Mouse (Mus musculus) B cell, adult 2 months (primary cell): ENCODE results near the gene Esrrg.

Source experiments
- DNase-seq, 2 experiments: peaks; one replicate each; pipeline ENCODE4 v3.0.0; 2022

The Esrrg gene

DNA sequence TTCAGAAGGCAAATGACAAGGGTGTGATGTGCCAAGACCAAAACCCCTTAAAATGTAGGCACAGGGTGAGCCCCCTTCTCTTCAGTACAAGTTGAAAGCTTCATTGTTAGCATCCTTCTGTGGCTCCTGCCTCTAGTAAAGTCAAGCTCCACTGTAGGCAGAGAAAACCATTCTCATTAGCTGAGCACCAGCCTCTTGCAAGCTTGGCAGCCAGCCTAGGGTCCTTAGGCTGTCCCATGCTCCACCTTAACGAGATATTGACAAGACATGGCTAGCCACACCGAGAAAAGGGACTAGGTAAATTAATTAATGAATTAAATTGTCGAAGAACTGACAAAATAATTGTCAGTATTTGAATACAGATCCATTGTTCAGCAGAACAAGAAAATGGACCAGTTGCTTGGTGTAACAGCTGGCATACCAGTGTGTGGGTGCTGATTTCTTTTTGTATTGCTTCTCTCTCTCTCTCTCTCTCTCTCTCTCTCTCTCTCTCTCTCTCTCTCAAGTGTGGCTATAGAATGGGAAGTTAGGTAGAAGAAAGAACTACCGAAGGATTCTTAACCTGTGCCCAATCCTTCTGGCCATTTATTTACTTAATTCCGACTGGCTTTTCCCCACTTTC, 311.7 kb downstream of the Esrrg start:
- no peak for DNase-seq

DNA sequence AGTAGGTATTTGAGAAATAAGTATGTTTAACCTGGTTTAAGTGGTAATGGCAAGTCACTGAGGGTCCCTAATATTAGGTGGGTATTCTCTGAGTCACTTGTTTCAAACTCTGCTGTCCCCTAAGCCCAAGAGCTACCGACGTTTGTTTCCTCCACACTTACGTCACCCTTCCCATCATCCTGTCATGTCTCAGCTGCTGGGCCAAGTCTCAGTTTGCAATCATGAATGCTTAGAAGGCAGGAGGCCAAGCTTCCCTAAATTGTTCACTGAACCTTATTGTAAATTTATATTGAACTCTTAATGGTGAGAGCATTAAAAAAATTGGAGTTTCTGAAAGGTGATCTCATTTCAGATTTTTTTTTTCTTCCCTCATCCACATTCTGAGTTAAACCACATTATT, 322.6 kb downstream of the Esrrg start:
- no peak for DNase-seq

DNA sequence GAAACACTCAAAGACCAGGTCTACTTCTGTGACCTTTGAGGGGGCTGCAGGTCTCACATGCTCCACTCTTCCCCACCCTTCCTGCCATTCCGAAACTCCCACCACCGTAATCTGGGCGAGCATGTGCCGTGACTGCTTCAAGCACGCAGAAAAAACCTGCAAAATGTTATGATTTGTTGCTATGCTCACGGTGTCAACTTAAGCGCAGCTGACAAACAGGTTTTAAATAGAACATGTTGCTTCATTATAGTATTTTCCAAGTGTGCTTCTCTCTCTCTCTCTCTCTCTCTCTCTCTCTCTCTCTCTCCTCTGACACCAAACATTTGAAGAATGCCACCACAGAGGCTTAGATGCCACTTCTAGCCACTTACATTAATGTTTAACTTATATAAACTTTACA, 330.1 kb downstream of the Esrrg start:
- no peak for DNase-seq

DNA sequence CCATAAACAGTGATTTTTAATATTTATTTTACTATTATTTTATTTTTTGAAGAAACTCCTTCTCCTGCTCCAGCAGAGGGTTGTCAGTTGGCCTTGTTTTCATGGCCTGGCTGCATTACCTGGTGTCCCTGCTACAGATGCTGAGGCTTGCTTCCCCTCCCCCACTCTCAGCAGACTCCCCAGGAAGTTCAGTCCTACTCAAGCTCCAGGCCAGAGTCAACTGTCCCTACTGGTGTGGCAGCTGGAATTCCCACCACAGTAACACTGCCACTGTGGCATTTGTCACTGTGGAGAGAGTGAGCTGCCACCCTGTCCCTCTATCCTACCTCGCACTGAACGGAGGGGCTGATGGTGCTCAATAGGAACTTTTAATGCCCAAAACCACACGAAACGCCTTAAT, 330.5 kb downstream of the Esrrg start:
- DNase-seq, result no peak

DNA sequence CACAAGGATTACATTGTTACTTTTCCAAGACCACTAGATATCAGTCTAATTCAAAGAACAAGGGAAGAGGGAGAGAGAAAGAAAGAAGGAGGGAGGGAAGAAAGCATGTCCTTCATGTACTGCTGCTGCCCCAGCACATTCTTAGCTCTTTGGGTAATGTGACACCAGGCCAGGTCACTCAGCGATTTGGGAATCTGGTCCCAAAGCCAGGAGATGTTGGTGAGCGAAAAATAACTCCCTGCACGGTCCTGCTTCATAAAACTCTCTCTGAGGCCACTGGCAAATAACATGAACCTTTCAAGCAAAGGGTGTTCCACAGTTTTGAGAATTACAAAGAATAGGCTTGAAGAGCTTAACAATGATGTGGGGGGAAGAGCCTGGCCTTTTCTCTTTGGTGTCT, 342.9 kb downstream of the Esrrg start:
- no peak for DNase-seq

DNA sequence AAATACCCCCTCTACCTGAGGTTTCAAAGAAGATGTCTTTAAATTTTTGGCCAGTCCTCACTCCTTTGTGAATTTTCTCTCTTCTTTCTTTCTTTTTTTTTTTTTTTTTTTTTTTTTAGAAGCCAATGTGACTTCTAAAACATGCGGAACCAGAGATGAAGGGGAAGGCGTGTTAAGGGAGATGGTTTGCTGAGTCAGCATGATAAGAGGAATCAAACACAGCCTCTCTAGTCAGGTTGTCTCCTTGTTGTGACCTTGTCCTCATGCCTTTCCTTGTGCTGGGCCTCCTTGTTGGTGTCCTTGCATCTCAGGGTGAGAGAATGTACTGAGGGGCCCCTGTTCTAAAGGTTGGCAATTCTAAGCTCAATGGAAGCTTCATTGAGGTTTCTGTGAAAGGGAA, 348.1 kb downstream of the Esrrg start:
- DNase-seq, result no peak

DNA sequence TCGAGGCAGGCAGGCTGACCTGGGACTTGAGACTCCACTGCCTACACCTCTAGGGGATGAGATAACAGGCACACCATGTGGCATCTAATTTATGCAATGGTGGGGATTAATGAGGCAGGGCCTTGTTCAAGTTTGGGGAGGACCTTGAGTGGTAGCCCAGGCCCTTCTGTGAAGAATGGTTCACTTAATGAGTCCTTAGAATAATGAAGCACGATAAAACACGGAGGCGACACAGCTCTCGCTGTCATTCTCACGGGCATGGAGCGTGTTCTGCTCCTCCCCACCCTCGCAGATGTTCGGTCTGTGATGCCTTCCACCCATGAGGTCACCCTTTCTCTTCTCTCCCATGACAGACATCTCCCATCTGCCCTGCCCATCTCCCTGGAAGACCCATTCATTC, 350.6 kb downstream of the Esrrg start:
- DNase-seq, result no peak

DNA sequence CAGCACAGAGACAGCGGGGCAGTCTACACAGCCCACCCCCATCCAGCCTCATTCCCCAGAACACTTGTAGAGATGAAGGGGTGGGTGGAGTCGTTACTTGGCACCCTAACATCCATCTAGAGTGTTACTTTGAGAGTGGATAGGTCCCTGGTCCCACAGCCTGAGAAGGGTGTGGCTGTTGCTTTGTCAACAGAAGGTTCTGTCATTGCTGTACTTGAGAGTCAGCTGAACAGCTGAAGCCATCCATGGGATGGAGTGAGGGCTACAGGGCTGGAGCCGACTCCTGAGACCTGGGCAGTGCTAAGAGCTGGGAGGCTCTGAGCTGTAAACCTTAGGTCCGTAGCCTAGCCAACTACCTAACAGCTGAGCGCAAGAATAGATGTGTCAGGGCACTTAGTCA, 352.9 kb downstream of the Esrrg start:
- no peak for DNase-seq

DNA sequence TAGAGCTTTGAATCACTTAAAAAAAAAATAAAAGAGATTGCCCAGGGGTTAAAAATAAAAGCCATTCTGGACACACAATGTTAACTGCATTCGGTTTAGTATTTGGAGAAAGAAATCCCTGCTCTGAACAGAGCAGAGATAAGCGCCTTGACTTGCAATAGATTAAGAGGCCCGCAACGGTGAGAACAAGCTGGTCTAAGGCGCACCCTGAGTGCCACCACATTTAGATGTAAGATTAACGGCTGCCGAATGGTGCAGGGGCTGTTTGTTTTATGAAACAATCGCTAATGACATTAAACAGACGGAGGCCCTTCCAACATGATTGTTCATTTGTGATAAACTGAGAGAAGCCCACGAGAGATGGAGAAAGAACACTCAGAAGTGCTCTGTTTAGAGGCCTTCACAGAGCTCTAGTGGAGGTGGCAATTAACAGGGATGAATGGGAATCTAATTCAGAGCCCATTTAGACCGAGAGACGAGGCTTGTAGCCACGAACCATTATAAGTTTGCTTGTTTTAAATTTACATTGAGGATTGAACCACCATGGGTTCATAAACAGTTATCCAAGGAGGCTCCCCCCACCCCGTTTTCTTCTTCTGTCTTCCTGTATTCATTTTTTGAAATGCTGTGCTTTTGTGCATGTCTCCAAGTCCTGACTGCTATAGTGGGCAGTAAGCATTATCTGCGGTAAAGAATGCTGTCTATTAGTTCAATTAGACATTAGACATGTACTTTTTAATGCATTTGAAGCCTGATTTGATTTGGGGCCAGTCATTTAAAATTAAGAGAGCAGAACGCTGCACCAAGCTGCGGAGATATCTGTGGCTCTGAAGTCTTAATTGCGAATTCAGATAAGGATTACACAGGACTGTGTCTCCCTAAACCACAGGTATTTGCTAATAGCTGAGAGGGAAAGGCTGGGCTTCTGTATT, 356.5 kb downstream of the Esrrg start:
- DNase-seq, result no peak

DNA sequence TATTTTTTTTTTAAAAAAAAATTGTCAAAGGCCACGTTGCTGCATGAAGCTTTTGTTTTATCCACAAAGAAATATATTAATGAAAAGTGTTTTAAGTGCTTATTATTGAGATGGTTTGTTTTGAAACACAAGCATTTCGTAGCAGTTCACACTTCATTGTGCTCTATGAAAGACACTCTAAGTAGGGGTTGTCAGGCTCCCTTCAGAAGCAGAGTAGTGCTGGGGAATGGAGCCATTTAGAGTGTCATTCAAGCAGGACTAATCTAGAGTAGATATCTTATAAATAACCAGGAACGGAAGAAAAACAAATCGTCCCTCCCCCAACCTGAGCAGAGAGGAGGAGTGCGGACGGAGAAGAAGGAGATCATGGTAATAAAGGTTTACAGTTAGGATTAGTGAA, 357.3 kb downstream of the Esrrg start:
- no peak for DNase-seq

DNA sequence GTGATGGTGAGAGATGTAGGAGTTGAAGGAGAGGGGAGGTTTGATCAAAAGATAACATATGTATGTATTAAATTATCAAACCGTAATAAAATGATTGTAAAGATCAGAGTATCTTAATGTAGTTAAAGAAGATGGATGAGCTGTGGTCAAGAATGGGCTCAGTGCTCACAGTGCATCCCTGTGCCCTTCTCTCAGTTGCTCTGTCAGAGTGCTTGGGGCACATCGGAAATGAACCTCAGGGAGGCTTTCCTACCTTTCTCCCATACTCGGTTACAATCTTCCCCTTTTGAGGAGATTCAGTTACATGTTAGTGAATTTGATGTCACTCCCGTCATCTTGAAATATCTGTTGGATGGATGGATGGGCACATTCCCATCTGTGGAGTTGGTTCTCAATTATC, 359.8 kb downstream of the Esrrg start:
- DNase-seq, result no peak

DNA sequence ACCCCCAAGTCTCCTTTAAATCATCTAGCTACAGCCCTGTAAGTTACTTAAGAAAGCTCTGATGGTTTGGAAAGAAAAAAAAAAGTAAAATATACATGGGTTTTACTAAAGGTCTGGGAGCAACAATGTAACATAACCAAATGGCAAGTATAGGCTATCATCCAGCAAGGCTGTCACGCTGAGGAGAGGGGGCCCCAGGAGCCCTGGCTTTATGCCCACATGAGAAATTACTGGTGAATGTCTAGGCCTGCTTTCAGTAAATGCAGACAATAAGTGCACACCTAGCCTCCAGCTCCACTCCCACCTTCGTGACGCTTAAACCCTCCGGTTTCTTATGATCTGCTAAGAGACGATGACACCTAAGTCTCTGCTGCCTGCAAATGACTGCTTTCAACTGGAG, 360.9 kb downstream of the Esrrg start:
- no peak for DNase-seq

DNA sequence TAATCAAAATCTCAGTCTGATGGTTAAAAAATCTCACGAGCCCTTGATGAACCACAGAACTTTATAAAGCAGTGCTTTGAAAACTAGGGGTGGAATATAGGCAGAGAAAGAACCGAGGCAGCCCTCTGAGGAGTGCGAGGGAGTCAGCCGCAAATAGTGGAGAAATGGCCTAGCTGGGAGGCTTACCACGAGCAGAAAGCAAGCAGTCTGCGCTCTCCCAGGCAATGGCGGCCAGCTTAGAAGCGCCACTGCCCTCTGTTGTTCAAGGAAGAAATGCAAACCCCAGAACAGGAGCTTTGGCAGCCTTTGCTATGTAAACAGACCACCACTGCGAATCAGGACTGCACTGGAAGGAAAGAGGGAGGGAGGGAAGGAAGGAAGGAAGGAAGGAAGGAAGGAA, 365.8 kb downstream of the Esrrg start:
- no peak for DNase-seq

DNA sequence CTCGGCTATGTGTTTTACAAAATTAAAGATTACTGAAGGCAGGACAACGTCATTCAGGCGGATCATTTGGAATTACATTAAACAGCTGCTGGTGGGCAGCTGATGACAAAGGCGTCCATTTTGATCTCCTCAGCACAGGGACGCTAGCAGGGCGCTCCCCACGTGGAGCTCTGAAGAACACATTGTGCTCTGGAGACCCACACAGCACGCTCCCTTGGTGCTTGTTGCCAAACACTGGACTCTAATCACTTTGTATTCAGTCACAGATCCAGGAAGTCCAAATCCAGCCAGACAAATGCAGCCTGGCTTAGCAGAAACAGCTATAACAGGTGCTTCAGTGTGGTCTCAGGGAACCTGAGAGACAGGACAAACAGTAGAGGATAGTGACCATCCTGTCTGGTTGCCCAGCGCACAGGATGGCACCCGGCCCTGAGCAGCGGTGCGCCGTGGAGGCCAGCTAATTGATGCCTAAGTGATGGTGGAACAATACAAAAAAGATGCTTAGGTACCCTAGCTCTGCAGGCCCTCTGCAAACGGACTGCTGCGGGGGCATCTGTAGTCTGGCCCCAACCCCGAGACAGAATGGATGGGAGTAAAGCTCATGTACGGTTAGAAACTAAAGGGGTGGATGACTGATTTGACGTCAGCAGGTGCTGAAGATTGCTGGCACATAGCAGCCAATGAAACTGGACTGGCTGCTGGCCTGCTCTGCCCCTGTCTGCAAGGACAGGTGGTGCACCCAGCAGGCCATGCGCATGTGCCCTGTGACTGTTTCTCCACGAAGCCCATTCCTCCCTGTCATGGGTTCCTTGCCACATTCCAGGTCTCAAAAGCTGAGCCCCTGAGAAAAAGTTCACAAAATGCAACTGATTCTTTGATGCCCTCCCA, 367.1 kb downstream of the Esrrg start:
- DNase-seq, result no peak

DNA sequence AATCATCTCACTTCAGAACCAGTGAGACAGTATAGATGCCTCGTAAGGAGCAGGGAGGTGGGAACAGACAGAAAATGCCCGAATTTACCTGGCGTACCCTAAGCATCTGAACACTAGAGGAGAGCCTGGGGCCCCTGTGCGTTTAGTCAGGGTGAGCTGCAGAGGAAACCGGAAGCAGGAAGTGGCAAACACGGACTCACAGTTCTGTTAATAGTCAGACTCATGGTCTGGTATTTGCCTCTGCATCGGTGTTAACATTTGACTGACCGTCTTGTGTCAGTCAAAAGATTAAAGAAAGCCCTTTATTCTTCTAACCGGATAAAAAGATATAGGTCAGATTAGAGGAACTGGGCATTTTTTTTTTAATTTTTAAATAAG, 367.8 kb downstream of the Esrrg start:
- no peak for DNase-seq

DNA sequence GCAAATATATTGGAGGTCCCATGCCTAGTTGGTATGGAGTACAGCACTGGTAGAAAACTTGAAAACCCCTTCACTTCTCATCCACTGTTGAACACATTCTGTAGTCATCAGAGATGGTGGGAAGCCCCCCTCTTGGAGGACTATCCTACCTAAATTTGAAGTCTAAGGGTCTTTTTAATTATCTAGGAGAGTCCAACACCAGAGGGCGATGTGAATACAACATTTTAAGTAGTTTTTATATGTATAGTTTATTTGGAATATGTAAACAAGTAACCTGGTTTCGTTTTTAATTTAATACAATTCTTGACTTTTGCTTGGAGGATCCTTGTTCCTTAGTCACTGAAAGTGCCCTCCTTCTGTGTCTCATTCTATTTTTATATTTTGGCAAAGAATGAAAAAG, 372.4 kb downstream of the Esrrg start:
- DNase-seq, result no peak

DNA sequence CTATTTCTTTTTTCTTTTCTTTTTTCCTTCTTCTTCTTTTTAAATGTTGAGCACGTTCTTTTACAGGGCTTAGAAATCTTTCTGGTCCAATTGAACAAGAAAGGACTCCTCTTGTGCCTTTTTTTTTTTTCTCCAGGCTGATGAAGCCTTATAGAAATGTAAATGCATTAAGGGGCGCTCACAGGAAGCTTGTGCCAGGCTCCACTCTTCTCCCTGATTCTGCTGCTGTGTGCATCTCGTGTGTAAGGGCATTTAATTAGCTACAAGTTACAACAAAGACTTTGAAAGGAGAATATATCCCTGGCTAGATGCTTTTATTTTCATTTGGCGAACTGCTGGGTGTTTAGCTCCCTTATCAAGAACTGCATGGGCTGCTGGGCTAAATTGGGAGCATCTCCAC, 374.6 kb downstream of the Esrrg start:
- no peak for DNase-seq

DNA sequence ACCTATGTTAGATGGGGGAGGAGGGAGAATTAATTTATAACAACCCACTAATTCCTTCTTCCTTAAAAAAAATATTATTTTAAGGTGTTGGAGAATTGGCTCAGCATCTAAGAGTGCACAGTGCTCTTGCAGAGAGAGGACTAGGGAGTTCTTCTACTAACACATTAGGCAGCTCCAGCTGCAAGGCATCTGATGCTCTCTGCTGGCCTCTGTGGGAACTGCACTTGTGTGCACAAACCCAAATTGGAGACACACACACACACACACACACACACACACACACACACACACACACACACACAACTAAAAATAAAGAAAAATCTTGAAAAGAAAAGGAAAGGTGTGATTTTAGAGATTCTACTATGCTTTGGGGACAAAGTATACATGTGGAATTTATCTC, 381.6 kb downstream of the Esrrg start:
- DNase-seq, result peak in 1 of 2 experiments; percentile 3

DNA sequence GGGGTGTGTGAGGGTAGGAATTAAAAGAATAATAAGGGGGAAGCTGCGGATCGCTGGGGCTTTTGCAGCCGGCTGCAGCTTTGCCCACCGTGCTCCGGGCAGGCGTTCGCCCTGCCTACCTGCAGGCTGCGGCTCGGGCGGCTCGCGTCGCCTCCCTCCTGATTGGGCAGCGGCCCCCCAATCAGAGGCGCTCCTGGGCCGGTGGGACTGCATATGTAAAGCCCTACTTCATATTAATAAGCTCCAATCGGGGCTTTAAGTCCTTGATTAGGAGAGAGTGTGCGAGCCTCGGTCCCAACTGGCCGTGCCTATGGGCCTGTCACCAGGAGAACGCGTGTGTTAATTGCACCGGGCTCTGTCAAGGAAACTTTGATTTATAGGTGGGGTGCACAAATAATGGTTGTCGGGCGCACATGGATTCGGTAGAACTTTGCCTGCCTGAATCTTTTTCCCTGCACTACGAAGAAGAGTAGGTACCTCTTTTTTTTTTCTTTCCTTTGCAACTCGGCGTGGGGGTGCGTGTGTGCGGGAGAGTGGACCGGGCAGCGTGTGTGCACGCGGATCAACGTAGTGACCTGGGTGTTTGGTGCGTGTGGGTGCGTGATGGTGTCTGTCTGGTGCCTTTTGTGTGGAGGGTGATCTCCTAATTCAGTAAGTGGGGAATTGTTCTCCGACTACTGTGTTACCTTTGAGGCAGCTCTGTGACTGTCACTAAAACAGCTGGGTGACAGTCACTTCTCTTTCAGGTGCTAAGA, 389.2 kb downstream of the Esrrg start:
- DNase-seq, result no peak

DNA sequence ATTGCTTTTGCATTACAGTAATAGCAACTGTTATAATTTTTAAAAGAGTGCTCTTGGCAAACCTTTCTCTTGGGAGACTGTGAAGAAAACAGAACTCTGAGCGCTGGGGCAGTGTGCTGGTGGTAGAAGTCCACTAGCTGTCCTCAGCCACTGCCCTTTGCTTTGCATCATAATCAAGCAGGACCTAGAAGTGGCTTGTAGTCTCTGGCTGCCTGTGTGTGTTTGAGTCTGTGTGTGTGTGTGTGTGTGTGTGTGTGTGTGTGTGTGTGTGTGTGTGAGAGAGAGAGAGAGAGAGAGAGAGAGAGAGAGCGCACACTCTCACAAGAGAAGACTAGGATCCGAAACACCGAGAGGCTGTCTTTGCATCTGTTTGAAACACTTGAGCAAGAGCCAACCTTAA, 390.5 kb downstream of the Esrrg start:
- DNase-seq, result no peak

DNA sequence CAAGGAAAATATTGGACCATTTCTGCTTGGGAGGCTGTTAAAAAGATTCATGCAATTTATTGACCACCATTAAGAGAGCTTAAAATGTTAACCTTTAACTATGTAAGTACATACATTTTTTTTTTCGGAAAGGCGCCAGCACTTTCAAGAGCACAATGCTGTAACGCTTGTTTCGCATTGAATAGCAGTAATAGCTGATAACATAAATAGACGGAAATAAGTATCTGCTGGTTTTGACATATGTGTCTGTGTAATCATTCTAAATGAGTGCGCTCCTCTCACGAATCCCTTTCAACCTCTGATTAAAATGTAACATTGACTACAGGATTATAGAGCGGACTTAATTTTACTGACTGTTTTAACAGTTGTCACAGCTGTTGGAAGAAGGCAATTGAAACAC, 391.6 kb downstream of the Esrrg start:
- DNase-seq, result no peak

DNA sequence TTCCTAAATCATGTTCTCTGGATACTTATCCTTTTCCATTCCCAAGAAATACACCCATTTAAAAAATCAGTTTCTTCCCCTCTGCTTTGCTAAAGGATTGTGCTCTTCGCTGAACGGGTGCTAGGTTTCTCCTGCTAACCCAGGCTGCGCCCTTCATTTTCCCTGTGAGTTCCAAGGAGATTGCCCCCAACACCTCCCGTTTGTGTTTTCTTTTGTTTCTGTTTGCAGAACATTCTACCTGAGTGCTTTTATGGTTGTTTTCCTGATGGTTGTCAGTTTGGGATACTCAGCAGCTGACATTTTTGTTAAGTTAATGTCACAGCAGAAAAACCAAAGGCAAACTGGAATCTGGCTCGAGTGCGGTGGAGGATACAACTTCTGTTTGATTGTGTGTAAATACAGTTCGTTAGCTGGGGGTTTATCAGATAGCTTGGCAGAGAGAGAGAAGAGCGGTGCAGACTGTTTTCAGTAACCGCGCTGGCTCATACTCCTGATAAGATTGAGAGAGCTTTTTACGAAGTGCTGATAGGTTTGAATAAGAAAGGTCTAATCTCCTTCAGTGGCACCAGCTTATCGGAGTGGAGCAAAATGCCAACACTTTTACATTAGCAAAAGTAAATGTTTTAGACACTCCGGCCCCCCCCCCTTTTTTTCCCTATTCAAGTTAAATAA, 398.4 kb downstream of the Esrrg start:
- DNase-seq, result no peak
